Mouse (Mus musculus): Measurements from ENCODE around the gene Olfr1120.
"Not testable (repeated sequence)": the region's sequence is repeated elsewhere in the genome, so short reads cannot be mapped to it uniquely, and the experiment has no call there.

Olfr1120 gene

GRCm38 (mm10) chr2:87354515-87354914, at the start of gene Olfr1120:
Gene Olfr1120 (plus strand): TSS chr2:87354815.
- CTCF ChIA-PET, result no interaction called here

- CTCF ChIA-PET, result no interaction called here
Observed at GRCm38 (mm10) chr2:87307281-87307680, 47.3 kb upstream of the Olfr1120 start, which contains the start of gene Olfr1118. Gene Olfr1118 (plus strand): TSS chr2:87307581.

GRCm38 (mm10) chr2:87360121-87360520, 5.5 kb downstream of the Olfr1120 start:
- CTCF ChIA-PET, result not testable (repeated sequence)

GRCm38 (mm10) chr2:87369595-87369994, 15.0 kb downstream of the Olfr1120 start, which contains the start of gene Olfr1121:
Gene Olfr1121 (plus strand): TSS chr2:87369895.
- CTCF ChIA-PET, result interaction anchor here (0.7 kb wide), 1 partner anchor 159 kb away, joined by 6 read pairs; no protein-coding TSS in a partner anchor

GRCm38 (mm10) chr2:87371726-87372125, 17.1 kb downstream of the Olfr1120 start:
- CTCF ChIA-PET, result no interaction called here

GRCm38 (mm10) chr2:87383935-87384334, 29.3 kb downstream of the Olfr1120 start:
- CTCF ChIA-PET, result no interaction called here

GRCm38 (mm10) chr2:87385549-87385948, 30.9 kb downstream of the Olfr1120 start, which contains the start of gene Olfr1122:
Gene Olfr1122 (plus strand): TSS chr2:87385849.
- CTCF ChIA-PET, result no interaction called here

- CTCF ChIA-PET, result not testable (repeated sequence)
Observed at GRCm38 (mm10) chr2:87393605-87394004, 39.0 kb downstream of the Olfr1120 start.

- CTCF ChIA-PET, result not testable (repeated sequence)
Observed at GRCm38 (mm10) chr2:87394686-87395085, 40.1 kb downstream of the Olfr1120 start.
